Mouse (Mus musculus): ENCODE results near the gene 4930432K21Rik.

- TF ChIP-seq CTCF (IDR thresholded peaks at IDR 0.05; ENCODE audit: low read depth) (no peak), EP300 (IDR thresholded peaks at IDR 0.05; ENCODE audit: low read depth) (no peak)
Observed at GRCm38 (mm10) chr8:84106216-84107040, 41.4 kb upstream of the 4930432K21Rik start.
